Mouse (Mus musculus) stomach, embryonic 16.5 days (tissue): ENCODE data around the gene Wbp1l. TPM values are rescaled to one million over a fixed set of nuclear protein-coding genes. Genes with fewer than 3 reads are reported as not detected.

Experiments
- ATAC-seq: fragments of 200-750 bp; cut with Nextera tagmentation; 2 replicates; pipeline ENCODE4 v1.8.0; 2017; ENCODE audit warnings: moderate number of reproducible peaks, moderate TSS enrichment; ENCODE audit not compliant: insufficient read depth, low FRiP score
- H3K27ac ChIP-seq: fragments of 300-500 bp; sonication (generic); 2 replicates; pipeline ENCODE4 v1.5.1; 2014; ENCODE audit warnings: low read length
- H3K27me3 ChIP-seq: fragments of 300-500 bp; sonication (generic); 2 replicates; pipeline ENCODE4 v1.6.1; 2014; ENCODE audit warnings: low read length, control low read depth, mixed read lengths; ENCODE audit not compliant: control insufficient read depth, insufficient read depth
- H3K36me3 ChIP-seq: fragments of 300-500 bp; sonication (generic); 2 replicates; pipeline ENCODE4 v1.6.1; 2014; ENCODE audit warnings: low read length; ENCODE audit not compliant: control insufficient read depth, insufficient read depth
- H3K4me1 ChIP-seq: fragments of 300-500 bp; sonication (generic); 2 replicates; pipeline ENCODE4 v1.6.1; 2014; ENCODE audit warnings: low read length, control low read depth, mixed read lengths; ENCODE audit not compliant: control insufficient read depth, insufficient read depth
- H3K4me2 ChIP-seq: fragments of 300-500 bp; sonication (generic); 2 replicates; pipeline ENCODE4 v1.6.1; 2014; ENCODE audit warnings: low read depth, low read length, mixed read lengths
- H3K4me3 ChIP-seq: fragments of 300-500 bp; sonication (generic); replicated peaks from 2 replicates; pipeline ENCODE4 v1.5.1; 2014; ENCODE audit warnings: mild to moderate bottlenecking, low read length
- H3K9ac ChIP-seq: fragments of 300-500 bp; sonication (generic); 2 replicates; pipeline ENCODE4 v1.6.1; 2014; ENCODE audit warnings: low read length
- H3K9me3 ChIP-seq: fragments of 300-500 bp; sonication (generic); replicated peaks from 2 replicates; pipeline ENCODE4 v1.6.1; 2016; ENCODE audit warnings: low read length, control low read depth; ENCODE audit not compliant: control insufficient read depth
- WGBS: fragments of 180-500 bp; shearing (Covaris S2); extraction: QIAGEN DNeasy Blood & Tissue Kit; methylation state at CpG from one replicate; pipeline ENCODE4 v1.1.7; 2014; 5-methylcytosine and 5-hydroxymethylcytosine counted together
- polyA plus RNA-seq: library from polyadenylated mRNA; unstranded; fragments of >200 nt; fragmentation: Nextera tagmentation; extraction: Ambion mirVana; gene quantifications from 2 replicates; pipeline ENCODE4 v1.2.1, GENCODE M21; 2015

Gene Wbp1l
- polyA plus RNA-seq, 1 experiment from 2014 or later: 37.1 TPM

DNA sequence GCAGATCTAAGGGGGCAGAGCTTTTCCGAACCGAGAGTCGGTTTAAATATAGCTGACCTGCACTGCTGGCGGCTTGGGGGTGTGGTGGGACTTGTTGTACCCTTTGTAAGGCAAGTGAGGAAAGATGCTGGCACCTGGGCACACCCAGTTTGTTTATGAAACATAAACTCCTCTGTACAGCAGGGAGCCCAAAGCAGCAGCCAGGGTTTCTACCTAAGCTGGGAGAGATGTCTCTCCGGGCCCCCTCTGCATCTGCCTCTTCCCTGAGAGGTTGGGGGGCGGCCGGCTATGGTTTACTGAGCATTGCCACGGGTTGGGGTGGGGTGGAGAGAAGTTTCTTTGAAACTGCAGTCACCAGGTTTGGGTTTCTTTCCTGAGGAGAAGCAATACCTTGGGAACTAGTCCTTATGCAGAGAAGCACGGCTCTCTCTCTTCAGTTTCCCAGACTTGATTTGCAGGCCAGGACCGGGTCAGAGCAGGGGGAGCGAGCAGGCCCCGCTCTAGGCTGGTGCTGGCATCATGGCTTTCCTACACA is 23.8 kb downstream of the Wbp1l start:
- H3K36me3 ChIP-seq: no peaks in the 10 kb centered on the region
- peak overlapping the region; percentile 47 for H3K4me3 ChIP-seq
- H3K4me2 ChIP-seq: peak overlapping the region; percentile 65
- peak overlapping the region; percentile 89 for H3K27ac ChIP-seq
- H3K9ac ChIP-seq: peak overlapping the region; percentile 71
- peaks cover 64% of the 10 kb centered on the region for H3K4me1 ChIP-seq
- ATAC-seq: no peak
- no peaks in the 10 kb centered on the region for H3K27me3 ChIP-seq
- no peaks in the 10 kb centered on the region for H3K9me3 ChIP-seq
- 25% methylated on average over 12 of the region's 12 CpGs for WGBS

DNA sequence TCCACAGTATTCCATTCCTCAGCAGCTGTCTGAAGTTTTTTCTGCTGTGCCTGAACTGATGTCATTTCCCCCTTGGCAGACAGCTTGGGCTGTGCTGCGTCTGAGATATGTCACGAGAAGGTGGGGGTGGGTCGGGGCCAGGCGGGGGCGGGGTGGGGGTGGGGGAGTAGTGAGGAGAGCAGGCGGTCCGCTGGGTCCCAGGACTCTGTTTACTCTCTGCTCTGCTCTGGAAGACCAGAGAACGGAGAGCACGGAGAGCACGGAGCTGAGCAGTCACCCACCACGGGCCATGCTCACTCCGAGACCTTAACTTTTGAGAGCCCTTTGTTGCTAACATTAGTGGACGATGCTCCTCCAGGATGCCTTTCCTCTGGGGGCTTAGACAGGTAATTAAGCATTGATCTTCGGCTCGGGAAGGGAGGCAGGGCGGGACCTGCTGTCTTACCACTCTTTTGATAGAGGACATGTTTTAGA is 24.3 kb downstream of the Wbp1l start:
- H3K9ac ChIP-seq: peak overlapping the region; percentile 71
- H3K4me2 ChIP-seq: peak overlapping the region; percentile 65
- no peaks in the 10 kb centered on the region for H3K27me3 ChIP-seq
- 5% methylated on average over 16 of the region's 16 CpGs for WGBS
- peak overlapping the region; percentile 47 for H3K4me3 ChIP-seq
- H3K4me1 ChIP-seq: peaks cover 62% of the 10 kb centered on the region
- no peaks in the 10 kb centered on the region for H3K9me3 ChIP-seq
- peak; percentile 84 for ATAC-seq
- peak overlapping the region; percentile 89 for H3K27ac ChIP-seq
- no peaks in the 10 kb centered on the region for H3K36me3 ChIP-seq

DNA sequence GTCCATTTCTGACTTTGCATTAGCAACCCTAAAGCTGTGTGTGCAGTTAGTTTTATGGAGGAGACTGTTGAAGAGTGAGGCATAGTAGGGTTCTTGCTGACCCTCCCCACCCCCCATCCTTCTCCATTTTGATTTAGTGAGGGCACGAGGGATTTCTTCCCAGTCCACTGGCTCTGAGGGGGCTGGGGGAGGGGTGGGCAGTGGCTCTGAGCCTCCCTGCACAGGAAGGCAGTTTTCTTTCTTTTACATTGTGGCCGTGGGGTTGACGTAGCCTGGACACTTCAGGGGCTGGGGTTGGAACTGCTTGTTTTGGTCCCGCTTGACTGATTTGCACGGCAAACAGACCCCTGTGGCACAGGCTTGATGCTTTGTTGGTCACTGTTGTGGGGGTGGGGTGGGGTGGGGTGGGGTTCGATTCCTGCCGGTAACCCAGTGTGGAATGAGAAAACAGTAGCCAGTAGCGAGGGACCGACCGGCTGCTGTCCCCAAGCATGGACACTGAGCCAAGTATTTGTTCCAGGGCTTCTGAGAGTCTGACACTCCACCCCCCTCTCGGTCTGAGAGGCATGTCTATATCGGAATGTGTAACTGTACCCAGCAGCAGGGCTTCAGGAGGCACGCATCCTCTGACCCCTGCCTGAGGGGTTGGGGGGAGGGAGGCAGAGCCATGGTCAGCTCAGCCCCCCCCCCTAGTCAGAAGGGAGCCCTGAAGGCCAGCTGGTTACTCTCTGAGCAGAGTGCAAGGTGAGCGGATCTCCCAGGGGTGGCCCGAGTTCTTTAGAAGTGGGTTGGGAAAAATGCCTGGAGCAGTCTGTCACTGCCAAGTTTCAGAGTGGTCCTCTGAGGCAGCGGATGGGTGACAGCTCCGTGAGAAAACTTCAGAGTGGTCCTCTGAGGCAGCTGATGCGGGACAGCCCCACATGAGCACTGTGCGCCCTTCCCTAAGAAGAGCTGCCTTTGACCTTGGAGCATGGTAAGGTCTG is 25.2 kb downstream of the Wbp1l start:
- no peaks in the 10 kb centered on the region for H3K9me3 ChIP-seq
- H3K4me3 ChIP-seq: peak overlapping the region; percentile 47
- no peaks in the 10 kb centered on the region for H3K27me3 ChIP-seq
- H3K4me1 ChIP-seq: peaks cover 59% of the 10 kb centered on the region
- WGBS: 24% methylated on average over 19 of the region's 19 CpGs
- peak overlapping the region; percentile 65 for H3K4me2 ChIP-seq
- H3K9ac ChIP-seq: peak overlapping the region; percentile 71
- peak; percentile 21; the same call in 1 of the 2 replicates for ATAC-seq
- no peaks in the 10 kb centered on the region; the same call in 1 of the 2 replicates for H3K36me3 ChIP-seq
- H3K27ac ChIP-seq: peak overlapping the region; percentile 89

DNA sequence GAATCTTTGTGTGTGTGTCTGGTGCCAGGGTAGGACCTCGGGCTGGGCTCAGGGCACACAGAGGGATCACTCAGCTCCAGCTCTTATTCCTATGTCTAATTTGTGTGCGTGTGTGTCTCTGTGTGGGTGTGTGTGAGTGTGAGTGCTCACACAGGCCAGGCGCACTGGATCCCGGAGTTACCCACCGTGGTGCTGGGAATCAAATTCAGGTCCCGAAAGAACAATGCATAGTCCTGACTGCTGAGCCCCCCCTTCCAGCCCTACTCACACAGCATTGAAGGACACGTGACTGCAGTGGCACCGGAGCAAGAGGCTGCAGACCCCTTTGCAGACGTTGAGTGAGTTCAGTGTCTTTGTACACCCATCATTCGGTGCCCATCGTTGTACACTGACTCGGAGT is 26.1 kb downstream of the Wbp1l start:
- Histone ChIP-seq H3K9ac (no peak overlapping the region), H3K36me3 (no peaks in the 10 kb centered on the region; the same call in 1 of the 2 replicates), H3K27me3 (no peaks in the 10 kb centered on the region), H3K27ac (no peak overlapping the region), H3K4me1 (peaks cover 51% of the 10 kb centered on the region), H3K4me2 (no peak overlapping the region), H3K4me3 (no peak overlapping the region), H3K9me3 (no peaks in the 10 kb centered on the region)
- ATAC-seq: no peak
- WGBS: 91% methylated on average over 12 of the region's 12 CpGs

DNA sequence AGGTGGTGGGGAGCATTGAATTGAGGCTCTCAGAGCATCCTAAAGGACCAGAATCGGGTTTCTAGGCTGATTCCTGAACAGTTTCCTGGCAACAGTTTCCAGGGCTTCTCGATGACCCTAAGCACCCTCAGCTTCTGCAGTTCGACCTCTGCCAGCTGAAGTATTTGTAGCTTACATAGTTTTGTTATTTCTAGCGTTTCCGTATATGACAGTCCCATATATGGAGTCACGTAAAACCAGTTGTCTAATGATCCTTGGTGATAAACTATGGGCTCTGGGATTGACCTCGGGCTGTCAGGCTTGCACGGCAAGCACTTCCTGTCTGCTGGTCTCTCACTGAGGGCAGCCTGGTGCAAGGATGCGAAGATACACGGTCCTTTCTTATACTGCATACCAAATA is 26.6 kb downstream of the Wbp1l start:
- no peak for ATAC-seq
- Histone ChIP-seq H3K9me3 (no peaks in the 10 kb centered on the region), H3K27me3 (no peaks in the 10 kb centered on the region), H3K4me1 (peaks cover 46% of the 10 kb centered on the region), H3K9ac (no peak overlapping the region), H3K4me3 (no peak overlapping the region), H3K4me2 (no peak overlapping the region), H3K36me3 (no peaks in the 10 kb centered on the region; the same call in 1 of the 2 replicates), H3K27ac (no peak overlapping the region)
- 52% methylated on average over 10 of the region's 10 CpGs for WGBS

DNA sequence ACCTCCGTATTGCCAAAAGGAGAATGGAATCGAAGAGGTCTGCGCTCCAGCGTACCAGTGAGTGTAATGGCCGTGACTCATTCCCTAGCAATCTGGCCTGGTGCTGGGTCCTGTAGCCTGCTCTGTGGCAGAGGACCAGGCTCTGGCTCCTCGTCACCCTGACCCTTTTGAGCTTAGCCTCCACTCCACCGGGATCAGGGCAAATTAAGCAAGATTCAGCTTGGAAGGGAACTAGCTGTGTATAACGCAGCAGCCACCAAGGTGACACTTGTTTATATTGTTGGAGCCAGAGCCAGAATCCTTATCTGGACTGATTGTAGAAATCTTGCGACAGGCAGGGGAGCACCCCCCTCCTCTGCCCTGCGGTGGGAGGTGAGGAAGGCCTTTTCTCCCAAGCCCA is 29.5 kb downstream of the Wbp1l start:
- H3K27ac ChIP-seq: no peak overlapping the region
- H3K9ac ChIP-seq: no peak overlapping the region
- no peaks in the 10 kb centered on the region for H3K27me3 ChIP-seq
- no peak for ATAC-seq
- WGBS: 58% methylated on average over 10 of the region's 10 CpGs
- H3K36me3 ChIP-seq: no peaks in the 10 kb centered on the region; the same call in 1 of the 2 replicates
- H3K4me1 ChIP-seq: peaks cover 20% of the 10 kb centered on the region; the same call in 1 of the 2 replicates
- H3K4me3 ChIP-seq: no peak overlapping the region
- no peak overlapping the region for H3K4me2 ChIP-seq
- no peaks in the 10 kb centered on the region for H3K9me3 ChIP-seq

DNA sequence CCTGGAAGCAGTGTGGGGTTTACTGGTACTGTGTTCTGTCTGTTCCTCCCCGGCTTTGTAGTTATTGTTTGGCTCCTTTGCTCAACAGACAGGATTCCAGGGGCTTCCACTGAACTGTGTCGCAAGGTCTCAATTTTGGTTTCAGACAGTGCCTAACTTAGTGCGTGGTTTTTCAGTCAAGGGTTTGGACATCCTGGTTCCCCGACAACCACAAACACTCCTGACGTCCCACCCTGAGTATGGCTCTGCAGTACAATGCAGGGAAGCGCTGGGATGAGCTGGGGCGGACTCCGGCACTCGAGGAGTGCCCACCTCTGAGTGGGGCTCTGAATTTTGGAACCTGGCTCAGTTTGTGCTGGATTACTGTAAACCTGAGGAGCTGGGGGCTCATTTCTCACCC is 30.9 kb downstream of the Wbp1l start:
- WGBS: 76% methylated on average over 9 of the region's 9 CpGs
- Histone ChIP-seq H3K4me2 (no peak overlapping the region), H3K36me3 (no peaks in the 10 kb centered on the region; the same call in 1 of the 2 replicates), H3K9me3 (no peaks in the 10 kb centered on the region), H3K4me1 (peaks cover 6% of the 10 kb centered on the region; the same call in 1 of the 2 replicates), H3K9ac (no peak overlapping the region), H3K4me3 (no peak overlapping the region), H3K27me3 (no peaks in the 10 kb centered on the region), H3K27ac (no peak overlapping the region; the same call in 1 of the 2 replicates)
- ATAC-seq: no peak

DNA sequence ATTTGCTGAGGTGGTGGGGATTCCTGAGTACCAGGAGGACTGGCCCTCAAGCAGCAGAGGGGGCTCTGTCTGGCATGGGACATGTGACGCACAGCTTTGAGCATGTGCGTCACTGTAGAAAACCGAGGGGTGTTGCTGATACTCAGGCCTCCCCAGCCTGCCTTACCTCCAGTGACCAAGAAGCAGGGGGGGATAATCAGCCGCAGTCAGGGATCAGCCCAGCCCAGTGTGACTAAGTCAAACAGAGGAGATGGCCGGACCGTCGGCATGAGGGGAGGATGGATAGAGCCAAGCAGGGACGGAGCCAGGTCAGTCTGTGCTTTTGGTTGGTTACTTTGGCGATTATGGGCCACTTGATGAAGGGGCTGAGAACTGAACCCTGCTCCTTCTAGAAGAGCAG is 32.8 kb downstream of the Wbp1l start:
- ATAC-seq: no peak
- H3K4me2 ChIP-seq: no peak overlapping the region
- 74% methylated on average over 9 of the region's 9 CpGs for WGBS

DNA sequence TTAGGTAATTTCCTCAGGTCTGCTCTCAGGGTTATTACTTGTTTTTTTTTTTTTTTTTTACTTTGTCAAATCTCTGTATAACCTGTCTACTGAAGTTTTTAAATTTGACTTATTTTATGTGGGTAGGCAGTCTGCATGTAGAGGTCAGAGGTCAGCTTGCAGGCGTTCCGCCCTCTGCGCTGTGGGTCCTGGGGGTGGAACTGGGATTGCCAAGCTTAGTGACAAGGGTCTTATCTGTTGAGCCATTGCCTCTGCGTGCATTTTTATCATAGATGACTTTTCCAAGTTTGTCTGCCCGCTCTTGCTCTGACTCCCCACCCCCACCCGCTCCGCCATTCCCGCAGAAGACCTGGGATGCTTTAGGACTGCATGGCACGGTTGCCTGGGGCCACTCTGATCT is 36.9 kb downstream of the Wbp1l start:
- Histone ChIP-seq H3K4me1 (peaks cover 14% of the 10 kb centered on the region), H3K27ac (0 out of 2 replicates have a peak overlapping the region, but pooled peaks have one; percentile 8)
- WGBS: 42% methylated on average over 9 of the region's 9 CpGs

More for the DNA sequence above, 32.8 kb downstream of the Wbp1l start:
- Histone ChIP-seq H3K4me3 (no peak overlapping the region), H3K9me3 (no peaks in the 10 kb centered on the region), H3K36me3 (no peaks in the 10 kb centered on the region; the same call in 1 of the 2 replicates), H3K9ac (no peak overlapping the region), H3K4me1 (peaks cover 12% of the 10 kb centered on the region), H3K27ac (no peak overlapping the region), H3K27me3 (no peaks in the 10 kb centered on the region)

More for the DNA sequence above, 36.9 kb downstream of the Wbp1l start:
- Histone ChIP-seq H3K36me3 (no peaks in the 10 kb centered on the region; the same call in 1 of the 2 replicates), H3K4me3 (no peak overlapping the region), H3K4me2 (no peak overlapping the region), H3K9ac (no peak overlapping the region), H3K27me3 (no peaks in the 10 kb centered on the region), H3K9me3 (no peaks in the 10 kb centered on the region)
- peak; percentile 44; the same call in 1 of the 2 replicates for ATAC-seq
